Mouse (Mus musculus) myocyte (in vitro differentiated cells): ENCODE measurements around the gene Prok2.

ENCODE experiments used
- CEBPB ChIP-seq: IDR thresholded peaks from 2 replicates; pipeline ENCODE4 v1.6.1; 2011; ENCODE audit warnings: mild to moderate bottlenecking, moderate library complexity; ENCODE audit not compliant: poor library complexity, insufficient read depth, severe bottlenecking
- E2F4 ChIP-seq: IDR thresholded peaks from one replicate; pipeline ENCODE4 v1.6.1; 2011; ENCODE audit warnings: mild to moderate bottlenecking, control low read depth, moderate library complexity; ENCODE audit not compliant: insufficient read depth
- MAX ChIP-seq: IDR thresholded peaks from one replicate; pipeline ENCODE4 v1.6.1; 2011; ENCODE audit warnings: low read depth, mild to moderate bottlenecking, control low read depth
- MYOD1 ChIP-seq, 3 experiments: IDR thresholded peaks; one replicate each; pipeline ENCODE4 v1.6.1; 2011; ENCODE audit warnings: control low read depth in 2 of 3, low read depth in 2 of 3, mild to moderate bottlenecking in 2 of 3, moderate library complexity in 1 of 3; ENCODE audit not compliant: insufficient read length in 2 of 3, control insufficient read depth in 1 of 3
- POLR2A ChIP-seq: IDR thresholded peaks from one replicate; pipeline ENCODE4 v1.6.1; 2011; ENCODE audit warnings: low read depth, mild to moderate bottlenecking, control low read depth, moderate library complexity; ENCODE audit not compliant: insufficient read length
- POLR2AphosphoS2 ChIP-seq: IDR thresholded peaks from one replicate; pipeline ENCODE4 v1.6.1; 2011; ENCODE audit warnings: low read depth, control low read depth; ENCODE audit not compliant: insufficient read length
- TCF12 ChIP-seq: IDR thresholded peaks from one replicate; pipeline ENCODE4 v1.6.1; 2011; ENCODE audit warnings: mild to moderate bottlenecking, control low read depth; ENCODE audit not compliant: poor library complexity, insufficient read depth, severe bottlenecking
- USF1 ChIP-seq: IDR thresholded peaks from one replicate; pipeline ENCODE4 v1.6.1; 2011; ENCODE audit warnings: low read depth, mild to moderate bottlenecking, control low read depth, moderate library complexity

GRCm38 (mm10) chr6:99742866-99743265, 16.7 kb upstream of the Prok2 start:
- TF ChIP-seq POLR2A, result no peak
- no peak for TF ChIP-seq E2F4
- TF ChIP-seq USF1, result no peak
- TF ChIP-seq TCF12, result no peak
- TF ChIP-seq MAX, result no peak
- no peak for TF ChIP-seq MYOD1 (IDR thresholded peaks at IDR 0.05; ENCODE audit: control insufficient read depth in 1 of 3, insufficient read length in 2 of 3, low read depth in 2 of 3)
- TF ChIP-seq POLR2AphosphoS2, result no peak
- TF ChIP-seq CEBPB, result no peak
